Mouse (Mus musculus) spleen, postnatal 4 days (tissue): ENCODE measurements around the gene Btbd35f4.
A peak's percentile ranks its signal among the peaks of the same experiment; 100 is the strongest.
"Not testable (repeated sequence)": the region's sequence is repeated elsewhere in the genome, so short reads cannot be mapped to it uniquely, and the experiment has no call there.

ENCODE experiments used
- DNase-seq, 2 experiments: peaks; one replicate each; pipeline ENCODE4 v3.0.0; 2022; ENCODE audit warnings: low spot score in 2 of 2

The Btbd35f4 gene

GRCm38 (mm10) chrX:4800196-4800595, at the start of gene Btbd35f4:
Btbd35f4 (plus strand) TSS chrX:4800496.
- not testable (repeated sequence) for DNase-seq

- DNase-seq = peak in 1 of 2 experiments; percentile 52
Measured at GRCm38 (mm10) chrX:4840016-4840415, 39.7 kb downstream of the Btbd35f4 start.
